Mouse (Mus musculus): ENCODE measurements around the gene Zfp354b.

Gene Zfp354b

DNA sequence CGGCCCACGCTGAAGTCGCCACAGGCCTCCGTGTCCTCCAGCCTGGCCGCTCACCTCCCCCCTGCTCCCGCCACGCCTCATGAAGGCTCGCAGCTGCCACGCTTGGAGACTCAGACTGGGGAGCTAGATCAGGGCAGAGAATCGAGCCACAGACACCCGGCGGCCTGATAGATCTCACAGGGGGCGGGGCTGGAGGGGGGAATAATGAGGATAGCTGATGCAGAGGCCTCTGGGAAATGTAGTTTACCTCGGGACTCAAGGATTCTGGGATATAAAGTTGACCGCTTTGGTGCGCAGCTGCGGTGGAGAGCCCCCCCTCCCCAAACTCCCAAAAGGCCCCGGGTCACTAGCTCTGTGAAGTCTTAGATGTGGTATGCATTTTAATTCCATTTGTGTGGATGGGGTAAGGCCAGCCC is at the start of gene Zfp354b:
TSS of gene Zfp354b (minus strand) at position 183 of the 416 bp plus-strand sequence.
- in situ Hi-C loops (cut with MboI; ENCODE audit: low sequenced_read_pairs): no loop called here

GRCm38 (mm10) chr11:50977216-50977615 is 45.8 kb upstream of the Zfp354b start:
- in situ Hi-C loops (cut with MboI; ENCODE audit: low sequenced_read_pairs): no loop called here

DNA sequence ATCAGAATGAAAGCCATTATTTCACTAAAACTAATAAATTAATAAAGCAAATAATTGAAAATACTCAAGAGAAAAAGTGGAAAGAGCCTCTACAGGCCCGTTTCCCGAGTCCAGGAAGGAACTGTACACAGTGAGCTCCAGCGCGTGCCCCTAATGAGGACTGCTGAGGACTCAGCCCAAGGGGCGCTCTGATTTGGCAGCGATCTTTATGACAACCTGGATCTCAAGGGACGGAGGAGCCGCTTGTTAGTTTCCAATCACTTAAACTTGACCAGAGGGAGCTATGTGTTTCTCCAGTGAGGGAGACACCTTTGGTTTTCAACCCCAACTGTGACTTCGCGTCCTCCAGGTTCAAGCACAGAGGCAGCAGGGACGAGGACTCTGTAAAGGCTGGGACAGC is 34.8 kb upstream of the Zfp354b start, which contains the start of gene Olfr1378:
TSS of gene Olfr1378 (plus strand) at position 301 of the 400 bp plus-strand sequence.
- in situ Hi-C loops (cut with MboI; ENCODE audit: low sequenced_read_pairs): no loop called here

GRCm38 (mm10) chr11:50964886-50965285 is 33.5 kb upstream of the Zfp354b start:
- in situ Hi-C loops (cut with MboI; ENCODE audit: low sequenced_read_pairs): no loop called here

DNA sequence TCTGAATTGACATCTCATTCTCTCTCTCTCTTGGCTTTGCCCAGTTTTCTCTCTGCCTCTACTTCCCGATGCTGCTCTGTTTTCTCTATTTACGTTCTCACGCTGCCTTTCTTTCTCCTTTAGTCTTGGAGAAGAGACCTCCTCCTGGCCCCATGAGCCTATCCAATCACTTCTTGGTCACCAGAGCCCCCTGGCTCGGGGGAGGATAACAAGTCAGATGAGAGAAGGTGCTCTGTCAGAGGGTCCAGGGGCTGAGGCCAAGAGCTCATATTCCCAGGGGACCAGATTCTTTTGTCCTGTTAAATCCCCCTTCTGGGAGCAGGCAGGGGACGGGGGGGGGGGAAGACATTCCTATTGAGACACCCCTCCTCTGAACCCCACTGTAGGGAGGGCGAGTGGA is 22.2 kb upstream of the Zfp354b start, which contains the start of gene Prop1:
TSS of gene Prop1 (minus strand) at position 101 of the 400 bp plus-strand sequence.
- in situ Hi-C loops (cut with MboI; ENCODE audit: low sequenced_read_pairs): no loop called here

- in situ Hi-C loops (cut with MboI; ENCODE audit: low sequenced_read_pairs): no loop called here
These were observed 20.9 kb upstream of the Zfp354b start for GRCm38 (mm10) chr11:50952290-50952689.

DNA sequence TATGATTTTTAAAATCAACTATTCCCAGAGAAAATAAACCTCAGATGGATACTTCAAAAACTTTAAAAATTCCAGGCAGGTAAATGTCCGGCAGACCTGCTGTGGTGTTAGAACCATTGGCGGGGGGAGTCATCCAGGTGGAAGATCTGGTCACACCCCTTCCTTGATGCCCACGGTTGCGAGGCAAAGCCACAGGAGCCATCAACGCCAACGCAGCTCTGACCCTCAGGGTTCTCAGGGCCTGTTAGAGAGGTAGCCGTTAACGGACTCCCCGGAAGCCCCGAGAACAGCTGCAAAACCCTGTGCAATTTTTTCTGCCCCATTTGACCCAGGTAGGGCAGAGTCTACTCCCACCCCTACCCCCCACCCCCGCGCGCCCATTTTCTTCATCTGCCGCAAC is 12.1 kb upstream of the Zfp354b start, which contains the start of gene 4933414I15Rik:
TSS of gene 4933414I15Rik (minus strand) at position 260 of the 400 bp plus-strand sequence.
- in situ Hi-C loops (cut with MboI; ENCODE audit: low sequenced_read_pairs): no loop called here

DNA sequence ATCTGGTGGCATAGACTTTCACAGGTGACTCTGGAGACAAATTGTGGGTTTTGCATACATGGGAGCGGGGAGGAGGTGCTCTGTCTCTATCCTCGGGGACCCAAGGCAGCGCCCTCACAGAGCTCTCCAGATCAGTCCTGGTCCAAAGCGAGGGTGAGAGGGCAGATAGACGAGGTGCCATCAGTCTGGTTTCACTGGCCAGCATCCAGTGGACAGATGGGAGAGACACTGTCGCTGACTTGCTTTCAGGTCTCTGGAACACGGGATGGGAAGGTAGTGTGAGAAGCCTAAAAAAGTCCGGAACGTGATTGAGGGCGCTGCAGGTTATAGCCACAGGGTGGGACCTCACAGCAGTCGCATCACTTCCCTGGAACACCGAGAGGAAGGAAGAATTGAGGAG is 11.0 kb upstream of the Zfp354b start:
- in situ Hi-C loops (cut with MboI; ENCODE audit: low sequenced_read_pairs): no loop called here

GRCm38 (mm10) chr11:50939621-50940366 is 8.4 kb upstream of the Zfp354b start:
- in situ Hi-C loops (cut with MboI; ENCODE audit: low sequenced_read_pairs): no loop called here

- in situ Hi-C loops (cut with MboI; ENCODE audit: low sequenced_read_pairs): no loop called here
These were observed 7.0 kb upstream of the Zfp354b start for GRCm38 (mm10) chr11:50938435-50938834.

DNA sequence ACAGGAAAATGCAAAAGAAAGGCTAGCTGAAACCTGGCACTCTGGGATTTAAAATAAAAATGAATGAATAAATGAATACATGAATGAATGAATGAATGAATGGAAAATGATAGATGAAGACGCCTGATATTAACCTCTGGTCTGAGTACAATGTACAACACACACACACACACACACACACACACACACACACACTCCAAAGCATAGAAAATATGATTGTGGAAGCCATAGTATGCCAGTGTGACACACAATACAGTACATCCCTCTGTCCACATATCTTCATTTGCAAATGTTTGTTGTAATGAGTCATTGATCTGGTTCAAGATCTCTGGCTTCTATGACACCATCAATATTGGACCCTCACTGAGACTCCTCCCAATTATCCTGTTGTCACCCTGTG is 607 bp upstream of the Zfp354b start:
- in situ Hi-C loops (cut with MboI; ENCODE audit: low sequenced_read_pairs): no loop called here

DNA sequence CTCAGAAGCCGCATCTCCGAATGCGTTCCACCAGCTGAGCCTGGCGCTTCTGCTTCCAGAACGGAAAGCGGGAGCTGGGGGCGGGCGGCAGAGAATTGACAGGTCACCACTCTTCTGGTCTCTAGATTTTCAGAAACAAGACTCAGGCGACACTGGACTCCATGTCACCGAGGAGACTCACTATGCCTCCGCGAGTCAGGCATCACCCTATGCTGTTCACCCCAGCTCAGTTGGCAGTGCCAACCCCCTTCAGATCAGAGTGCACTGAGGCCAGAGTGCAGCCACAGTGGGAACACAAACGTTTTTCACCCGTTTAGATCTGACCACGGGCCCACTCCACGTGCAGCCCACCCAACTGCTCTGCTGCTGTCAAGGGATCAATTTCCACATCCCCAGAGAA is 412 bp downstream of the Zfp354b start:
- in situ Hi-C loops (cut with MboI; ENCODE audit: low sequenced_read_pairs): no loop called here

GRCm38 (mm10) chr11:50930469-50931014 is 891 bp downstream of the Zfp354b start:
- in situ Hi-C loops (cut with MboI; ENCODE audit: low sequenced_read_pairs): no loop called here

GRCm38 (mm10) chr11:50915671-50916320 is 15.6 kb downstream of the Zfp354b start, which contains the start of gene Zfp2:
Zfp2 (minus strand) TSS chr11:50916165.
- in situ Hi-C loops (cut with MboI; ENCODE audit: low sequenced_read_pairs): no loop called here

DNA sequence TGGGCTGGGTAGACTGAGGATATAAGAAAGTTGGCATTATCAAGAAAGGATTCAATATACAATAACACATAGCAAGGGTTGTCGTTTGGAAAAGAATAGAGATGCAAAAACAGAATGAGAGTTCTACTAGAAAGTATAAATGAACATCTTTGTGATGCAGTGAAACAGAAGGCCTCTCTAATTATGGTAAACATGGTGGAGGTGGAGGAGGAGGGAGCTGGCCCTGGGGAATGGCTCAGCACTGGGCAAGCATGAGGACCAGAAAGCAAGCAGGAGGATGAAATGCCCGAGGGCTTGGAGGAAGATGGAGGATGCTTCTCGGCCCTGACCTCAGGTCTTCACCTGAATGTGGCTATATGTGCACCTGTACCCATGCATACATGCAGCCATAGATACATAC is 17.0 kb downstream of the Zfp354b start:
- in situ Hi-C loops (cut with MboI; ENCODE audit: low sequenced_read_pairs): no loop called here

- in situ Hi-C loops (cut with MboI; ENCODE audit: low sequenced_read_pairs): no loop called here
These were observed 18.1 kb downstream of the Zfp354b start for GRCm38 (mm10) chr11:50913301-50913700.

DNA sequence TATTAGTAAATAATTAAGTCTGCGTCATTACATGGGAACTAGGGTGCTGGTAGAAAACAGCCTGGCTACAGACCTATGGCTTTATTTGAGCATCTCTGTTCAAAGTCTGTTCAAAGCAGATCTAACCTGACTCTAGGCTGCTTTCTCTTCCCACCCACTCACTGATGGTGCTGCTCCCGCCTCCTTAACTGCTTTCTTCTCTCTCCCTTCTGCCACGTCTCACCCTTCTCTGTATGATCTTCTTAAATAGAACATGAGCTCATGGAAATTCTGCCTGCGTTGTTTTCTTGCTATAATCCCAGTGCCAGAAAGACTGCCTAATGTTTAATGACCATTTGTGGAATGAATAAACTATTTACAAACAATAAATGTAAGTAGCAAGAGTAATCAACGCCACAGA is 23.3 kb downstream of the Zfp354b start:
- in situ Hi-C loops (cut with MboI; ENCODE audit: low sequenced_read_pairs): no loop called here

- in situ Hi-C loops (cut with MboI; ENCODE audit: low sequenced_read_pairs): no loop called here
These were observed 34.1 kb downstream of the Zfp354b start for GRCm38 (mm10) chr11:50897359-50897758.

- in situ Hi-C loops (cut with MboI; ENCODE audit: low sequenced_read_pairs): no loop called here
These were observed 39.0 kb downstream of the Zfp354b start for GRCm38 (mm10) chr11:50892441-50892840.

DNA sequence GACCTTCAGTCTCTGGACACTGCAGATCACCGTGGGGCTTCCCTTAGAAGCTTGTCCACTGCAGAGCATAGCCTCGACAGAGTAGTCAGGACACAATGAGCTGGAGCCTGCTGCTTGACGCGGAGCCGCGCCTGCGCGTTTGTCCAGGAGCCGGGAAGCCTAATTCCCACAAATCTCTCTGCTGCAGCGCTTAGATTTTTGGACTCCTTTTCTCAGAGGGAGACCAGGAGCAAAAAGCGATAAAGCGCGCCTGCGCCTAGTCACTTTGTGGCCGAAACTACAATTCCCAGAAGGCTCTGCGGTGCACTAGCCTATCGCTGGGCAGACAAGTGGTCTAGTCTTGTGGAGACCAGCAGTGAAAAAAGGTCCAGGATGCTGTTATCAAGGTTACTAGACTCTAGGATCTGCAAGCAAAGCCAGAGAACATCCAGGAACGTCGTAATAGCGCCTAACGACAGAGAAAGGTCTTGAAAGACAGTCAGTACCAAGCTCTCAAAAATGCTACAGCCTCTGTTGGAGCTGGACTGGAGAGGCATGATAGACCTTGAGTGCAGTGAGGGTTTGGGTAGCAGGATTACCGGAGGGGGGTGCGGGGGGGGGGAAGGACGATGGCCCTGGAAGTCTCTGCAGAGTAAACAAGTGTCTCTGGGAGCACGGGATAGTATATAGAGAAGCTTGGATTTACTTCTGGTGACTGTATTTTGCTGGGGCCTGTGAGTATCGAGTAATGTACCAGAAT is 43.9 kb downstream of the Zfp354b start, which contains the start of gene Zfp454:
TSS of gene Zfp454 (minus strand) at position 262 of the 739 bp plus-strand sequence.
- in situ Hi-C loops (cut with MboI; ENCODE audit: low sequenced_read_pairs): no loop called here

GRCm38 (mm10) chr11:50886933-50887293 is 44.5 kb downstream of the Zfp354b start:
- in situ Hi-C loops (cut with MboI; ENCODE audit: low sequenced_read_pairs): no loop called here

All from CH12F3 (cell line).